Mouse (Mus musculus) liver, postnatal 0 days (tissue): ENCODE results near the gene Rap2c.

Source experiments
- CTCF ChIP-seq: sonication (generic); IDR thresholded peaks from 2 replicates; pipeline ENCODE4 v1.5.1; 2016; ENCODE audit warnings: antibody characterized with exemption, low read depth
- EP300 ChIP-seq: IDR thresholded peaks from 2 replicates; pipeline ENCODE4 v1.6.1; 2016; ENCODE audit warnings: antibody characterized with exemption, low read depth, mild to moderate bottlenecking

DNA sequence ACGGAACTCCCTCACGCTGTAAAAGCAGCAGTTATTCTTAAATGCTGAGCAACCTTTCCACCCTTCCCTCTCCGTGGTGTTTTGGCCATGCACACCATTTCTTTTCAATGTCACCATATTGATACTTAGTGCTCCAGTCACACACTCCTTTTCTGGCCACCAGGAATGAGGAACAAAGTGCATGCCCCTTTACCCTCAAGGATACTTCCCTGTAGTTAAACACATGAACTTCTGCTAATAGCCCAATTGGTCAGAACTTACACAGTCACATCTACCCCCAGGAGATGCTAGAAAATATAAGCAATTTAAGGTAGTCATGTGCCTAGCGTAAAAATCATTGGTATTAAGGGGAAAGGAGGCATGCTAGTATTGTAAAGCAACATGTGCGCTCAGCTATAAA lies 47.9 kb downstream of the Rap2c start:
- TF ChIP-seq CTCF (no peak), EP300 (no peak)
